Mouse (Mus musculus): ENCODE measurements around the gene Msn. TPM values are rescaled to one million over a fixed set of nuclear protein-coding genes. Genes with fewer than 3 reads are reported as not detected.

The Msn gene
- polyA plus RNA-seq, 1 experiment from 2014 or later: 107 TPM

DNA sequence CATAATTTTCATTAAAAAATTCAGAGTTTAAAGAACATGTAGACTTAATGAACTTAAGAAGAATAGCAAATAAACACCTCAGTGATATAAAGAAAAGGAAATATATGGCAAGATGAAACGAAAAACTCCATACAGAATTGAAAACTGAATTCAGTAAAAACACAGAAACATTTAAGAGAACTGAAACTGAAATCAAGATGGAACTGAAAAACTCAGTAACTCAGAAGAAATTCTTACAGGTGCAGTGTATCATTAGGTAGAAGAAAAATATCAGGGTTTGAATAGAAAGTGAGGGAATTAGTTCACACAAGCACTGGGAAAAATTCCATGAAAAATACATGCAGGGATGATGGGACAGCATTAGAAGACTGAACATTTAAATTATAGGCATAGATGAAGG is 111.0 kb downstream of the Msn start:
- H3K4me2 ChIP-seq (ENCODE audit: low read length): no peak overlapping the region
- H3K36me3 ChIP-seq (ENCODE audit: insufficient read depth, low read length): no peaks in the 10 kb centered on the region
- H3K27ac ChIP-seq: no peak overlapping the region
- H3K9ac ChIP-seq (ENCODE audit: low read depth, low read length): no peak overlapping the region
- no peaks in the 10 kb centered on the region for H3K27me3 ChIP-seq (ENCODE audit: insufficient read depth, low read length)
- ATAC-seq (replicated peaks; ENCODE audit: low FRiP score, low read depth) (no peak), DNase-seq (ENCODE audit: low spot score) (no peak)
- no peaks in the 10 kb centered on the region for H3K4me1 ChIP-seq (replicated peaks; ENCODE audit: insufficient read depth, low read length)
- WGBS: 28% methylated on average over 1 of the region's 1 CpGs
- H3K9me3 ChIP-seq (replicated peaks; ENCODE audit: low read length): no peaks in the 10 kb centered on the region
- no peak for TF ChIP-seq CTCF (IDR thresholded peaks at IDR 0.05; ENCODE audit: low read depth)
- H3K4me3 ChIP-seq (replicated peaks; ENCODE audit: low read depth, low read length): no peak overlapping the region

DNA sequence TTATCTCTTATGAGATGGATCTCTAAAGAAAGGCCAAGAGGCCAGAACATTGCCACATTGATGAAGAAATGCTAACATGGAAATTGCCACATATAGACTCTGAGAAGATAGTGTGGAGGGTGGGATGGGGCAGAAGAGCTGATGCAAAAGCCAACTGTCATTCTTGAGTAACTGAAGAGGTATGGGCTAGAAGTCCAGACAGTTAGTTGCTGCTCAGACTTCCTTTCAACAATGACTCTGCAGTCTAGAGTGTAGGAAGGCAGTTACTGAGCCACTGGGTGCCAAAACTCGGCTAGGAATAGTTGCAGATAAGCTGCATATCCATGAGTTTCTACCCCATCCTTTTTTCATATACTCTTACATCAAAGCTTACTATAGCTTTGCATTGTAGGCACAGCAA is 122.2 kb downstream of the Msn start:
- no peaks in the 10 kb centered on the region for H3K36me3 ChIP-seq (ENCODE audit: insufficient read depth, low read length)
- no peak for DNase-seq (ENCODE audit: low spot score)
- H3K4me1 ChIP-seq (replicated peaks; ENCODE audit: insufficient read depth, low read length): no peaks in the 10 kb centered on the region
- no peaks in the 10 kb centered on the region for H3K27me3 ChIP-seq (ENCODE audit: insufficient read depth, low read length)
- H3K4me3 ChIP-seq (replicated peaks; ENCODE audit: low read depth, low read length): no peak overlapping the region
- H3K4me2 ChIP-seq (ENCODE audit: low read length): no peak overlapping the region
- 48% methylated on average over 1 of the region's 1 CpGs for WGBS
- H3K27ac ChIP-seq: no peak overlapping the region
- TF ChIP-seq CTCF (IDR thresholded peaks at IDR 0.05; ENCODE audit: low read depth): no peak
- no peaks in the 10 kb centered on the region for H3K9me3 ChIP-seq (replicated peaks; ENCODE audit: low read length)
- H3K9ac ChIP-seq (ENCODE audit: low read depth, low read length): no peak overlapping the region
- ATAC-seq (replicated peaks; ENCODE audit: low FRiP score, low read depth): no peak

Other genes with a start within 250 kb of the Msn start
- gene Las1l, start 139.1 kb upstream of the Msn start, polyA plus RNA-seq (2015; fragmentation: Nextera tagmentation; extraction: Ambion mirVana): 46.4 and 49.3 TPM in 2 replicates
- gene Vsig4, start 197.4 kb downstream of the Msn start, polyA plus RNA-seq (2015; fragmentation: Nextera tagmentation; extraction: Ambion mirVana): not detected in 2 replicates

All from kidney, postnatal 0 days (tissue).